Mouse (Mus musculus): ENCODE results near the gene Zkscan4. TPM values are rescaled to one million over a fixed set of nuclear protein-coding genes. Genes with fewer than 3 reads are reported as not detected.

The Zkscan4 gene
- polyA plus RNA-seq, 1 experiment from 2014 or later: 4.0 TPM

MicroRNA genes within 50 kb of the gene (microRNA counts, 519-probe panel; counts per million panel counts)
- 2,765 counts per million, percentile 70 among the panel's probes with 10 or more counts for microRNA mmu-miR-1896

Small RNA genes lying within 50 kb of the gene (microRNA-seq; reads per million reads assigned to microRNA genes)
- not detected for gene Mir1896

Other genes starting within 250 kb of the Zkscan4 start
- not detected in 2 replicates for gene Gpx5, start 186.2 kb upstream of the Zkscan4 start, polyA plus RNA-seq (2016; fragmentation: Nextera tagmentation; extraction: Ambion mirVana)
- 0.15 and 0.21 TPM in 2 replicates for gene Gpx6, start 166.8 kb upstream of the Zkscan4 start, polyA plus RNA-seq (2016; fragmentation: Nextera tagmentation; extraction: Ambion mirVana)
- gene Olfr1367, start 132.0 kb upstream of the Zkscan4 start, polyA plus RNA-seq (2016; fragmentation: Nextera tagmentation; extraction: Ambion mirVana): not detected in 2 replicates
- 18.9 and 21.8 TPM in 2 replicates for gene Zscan12, start 116.1 kb upstream of the Zkscan4 start, polyA plus RNA-seq (2016; fragmentation: Nextera tagmentation; extraction: Ambion mirVana)
- 84.9 and 87.6 TPM in 2 replicates for gene Zkscan3, start 76.2 kb upstream of the Zkscan4 start, polyA plus RNA-seq (2016; fragmentation: Nextera tagmentation; extraction: Ambion mirVana)
- gene Pgbd1, start 37.8 kb upstream of the Zkscan4 start, polyA plus RNA-seq (2016; fragmentation: Nextera tagmentation; extraction: Ambion mirVana): 5.9 and 6.0 TPM in 2 replicates
- 22.8 and 27.7 TPM in 2 replicates for gene Zscan26, start 25.2 kb upstream of the Zkscan4 start, polyA plus RNA-seq (2016; fragmentation: Nextera tagmentation; extraction: Ambion mirVana)
- 2.5 and 3.2 TPM in 2 replicates for gene Nkapl, start 10.4 kb upstream of the Zkscan4 start, polyA plus RNA-seq (2016; fragmentation: Nextera tagmentation; extraction: Ambion mirVana)
- gene Gm10065, start 534 bp downstream of the Zkscan4 start, polyA plus RNA-seq (2016; fragmentation: Nextera tagmentation; extraction: Ambion mirVana): 1.1 TPM in 1 of 2 replicates, not detected in the other
- gene AK157302, start 16.3 kb downstream of the Zkscan4 start, polyA plus RNA-seq (2016; fragmentation: Nextera tagmentation; extraction: Ambion mirVana): 0.29 and 0.31 TPM in 2 replicates
- gene Gm11273, start 22.5 kb downstream of the Zkscan4 start, polyA plus RNA-seq (2016; fragmentation: Nextera tagmentation; extraction: Ambion mirVana): 4.7 and 6.9 TPM in 2 replicates
- 7.0 and 9.1 TPM in 2 replicates for gene Zkscan8, start 52.2 kb downstream of the Zkscan4 start, polyA plus RNA-seq (2016; fragmentation: Nextera tagmentation; extraction: Ambion mirVana)
- 0.15 and 0.20 TPM in 2 replicates for gene Olfr1366, start 63.9 kb downstream of the Zkscan4 start, polyA plus RNA-seq (2016; fragmentation: Nextera tagmentation; extraction: Ambion mirVana)
- gene Olfr1535, start 81.0 kb downstream of the Zkscan4 start, polyA plus RNA-seq (2016; fragmentation: Nextera tagmentation; extraction: Ambion mirVana): not detected in 2 replicates
- gene Olfr1364, start 102.9 kb downstream of the Zkscan4 start, polyA plus RNA-seq (2016; fragmentation: Nextera tagmentation; extraction: Ambion mirVana): not detected in 2 replicates
- gene Olfr1362, start 135.1 kb downstream of the Zkscan4 start, polyA plus RNA-seq (2016; fragmentation: Nextera tagmentation; extraction: Ambion mirVana): not detected in 2 replicates
- not detected in 2 replicates for gene Olfr11, start 163.6 kb downstream of the Zkscan4 start, polyA plus RNA-seq (2016; fragmentation: Nextera tagmentation; extraction: Ambion mirVana)
- not detected in 2 replicates for gene Olfr1361, start 184.5 kb downstream of the Zkscan4 start, polyA plus RNA-seq (2016; fragmentation: Nextera tagmentation; extraction: Ambion mirVana)
- gene Olfr1360, start 198.5 kb downstream of the Zkscan4 start, polyA plus RNA-seq (2016; fragmentation: Nextera tagmentation; extraction: Ambion mirVana): not detected in 2 replicates
- not detected in 2 replicates for gene Olfr1359, start 219.2 kb downstream of the Zkscan4 start, polyA plus RNA-seq (2016; fragmentation: Nextera tagmentation; extraction: Ambion mirVana)
- gene Hist1h2bl, start 237.2 kb downstream of the Zkscan4 start, polyA plus RNA-seq (2016; fragmentation: Nextera tagmentation; extraction: Ambion mirVana): 1.5 and 2.0 TPM in 2 replicates
- 11.9 and 12.0 TPM in 2 replicates for gene Hist1h2ai, start 237.5 kb downstream of the Zkscan4 start, polyA plus RNA-seq (2016; fragmentation: Nextera tagmentation; extraction: Ambion mirVana)
- 9.4 and 11.1 TPM in 2 replicates for gene Hist1h3h, start 238.8 kb downstream of the Zkscan4 start, polyA plus RNA-seq (2016; fragmentation: Nextera tagmentation; extraction: Ambion mirVana)
- gene Hist1h2bm, start 243.1 kb downstream of the Zkscan4 start, polyA plus RNA-seq (2016; fragmentation: Nextera tagmentation; extraction: Ambion mirVana): 5.3 and 5.6 TPM in 2 replicates